Mouse (Mus musculus): ENCODE measurements around the gene Arl6ip5. TPM values are rescaled to one million over a fixed set of nuclear protein-coding genes. Genes with fewer than 3 reads are reported as not detected.
A peak's percentile ranks its signal among the peaks of the same experiment; 100 is the strongest.
"Not testable (repeated sequence)": the region's sequence is repeated elsewhere in the genome, so short reads cannot be mapped to it uniquely, and the experiment has no call there.

The Arl6ip5 gene
- total RNA-seq, 1 experiment from 2014 or later: 82.2 TPM

GRCm38 (mm10) chr6:97223566-97223965 lies 13.1 kb downstream of the Arl6ip5 start:
- no peak for DNase-seq

DNA sequence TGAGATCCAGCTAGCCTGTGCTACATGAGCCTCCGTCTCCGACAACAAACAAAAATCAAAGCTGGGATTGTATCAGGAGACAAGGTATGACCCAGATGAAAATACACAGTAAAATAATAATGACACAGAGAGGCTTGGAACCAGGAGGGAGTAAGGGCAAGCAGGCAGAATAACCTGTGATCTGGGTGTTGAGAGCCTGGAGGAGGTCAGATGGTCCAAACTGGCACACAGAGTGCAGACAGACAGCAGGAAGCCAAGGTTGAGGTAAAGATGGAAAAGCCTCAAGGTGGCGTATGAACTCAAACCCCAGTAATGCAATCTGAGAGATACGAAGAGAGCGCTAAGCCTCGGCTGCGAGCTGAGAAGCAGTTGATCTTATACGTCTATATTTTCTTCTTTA lies 14.0 kb downstream of the Arl6ip5 start:
- no peak for DNase-seq

GRCm38 (mm10) chr6:97226083-97226491 lies 15.6 kb downstream of the Arl6ip5 start:
- DNase-seq: no peak

GRCm38 (mm10) chr6:97227067-97227847 lies 16.8 kb downstream of the Arl6ip5 start:
- DNase-seq: no peak

DNA sequence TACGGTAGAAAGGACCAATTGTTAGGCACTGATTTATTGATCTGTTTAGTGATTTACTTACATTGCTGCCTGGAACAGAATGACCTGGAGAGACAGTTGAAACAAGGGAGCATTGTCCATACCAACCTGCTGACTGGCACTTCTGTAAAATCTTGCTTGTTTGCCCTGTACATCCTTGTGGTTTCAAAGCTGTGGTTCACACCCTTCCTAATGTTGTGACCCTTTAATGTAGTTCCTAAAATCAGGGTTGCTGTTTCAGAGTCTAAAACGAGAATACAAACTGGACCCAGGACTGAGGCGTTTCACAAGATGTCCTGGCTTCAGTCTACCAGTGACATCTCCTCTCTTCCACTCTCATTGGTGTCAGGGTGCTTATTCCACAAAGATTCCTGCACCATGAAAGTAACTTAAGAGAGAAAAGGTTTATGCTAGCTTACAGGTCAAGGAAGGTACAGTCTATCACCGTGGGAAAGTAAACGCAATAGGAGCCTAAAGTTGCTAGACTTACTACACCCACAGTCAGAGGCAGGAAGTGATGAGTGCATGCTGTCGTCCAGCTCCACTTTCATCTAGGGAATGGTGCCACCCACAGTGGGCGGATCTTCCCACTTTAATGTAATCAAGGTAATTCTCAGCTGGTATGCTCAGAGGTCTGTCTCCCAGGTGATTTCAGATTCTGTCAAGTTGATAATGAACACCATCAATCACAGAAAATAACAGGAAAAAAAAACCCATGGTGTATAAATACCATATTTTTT lies 24.6 kb downstream of the Arl6ip5 start:
- DNase-seq: no peak

DNA sequence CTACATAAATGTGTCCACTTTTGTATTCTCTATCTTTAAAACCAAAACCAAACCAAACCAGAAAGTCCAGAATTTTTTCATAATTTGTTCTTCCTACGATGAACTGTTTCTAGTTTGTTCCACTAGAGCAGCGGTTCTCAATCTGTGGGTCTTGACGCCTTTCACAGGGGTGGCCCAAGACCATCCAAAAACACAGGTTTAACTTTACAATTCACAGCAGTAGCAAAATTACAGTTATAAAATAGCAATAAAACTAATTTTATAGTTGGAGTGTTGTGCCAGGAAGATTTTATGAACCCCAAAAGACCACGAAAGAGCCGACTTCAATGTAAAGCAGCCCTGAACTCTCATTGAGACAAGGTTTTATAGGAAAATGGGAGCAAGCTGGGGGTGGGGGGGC lies 25.6 kb downstream of the Arl6ip5 start:
- no peak for DNase-seq

DNA sequence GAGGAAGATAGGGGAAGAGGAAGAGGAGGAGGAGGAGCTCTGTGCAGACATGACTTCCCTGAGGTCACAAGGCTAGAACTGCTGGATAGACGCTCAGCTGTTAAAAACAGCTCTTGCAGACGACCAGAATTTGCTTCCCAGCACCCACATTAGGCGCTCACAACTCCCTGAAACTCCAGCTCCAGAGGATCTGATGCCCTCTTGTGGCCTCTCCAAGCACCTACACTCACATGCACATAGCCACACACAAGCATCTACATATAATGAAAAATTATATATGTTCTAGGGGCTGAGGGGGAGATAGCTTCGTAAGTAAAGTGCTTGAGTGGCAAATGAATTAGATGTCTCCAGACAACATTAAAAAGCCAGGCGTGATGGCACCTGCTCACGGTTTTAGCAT lies 28.9 kb downstream of the Arl6ip5 start:
- no peak for DNase-seq

DNA sequence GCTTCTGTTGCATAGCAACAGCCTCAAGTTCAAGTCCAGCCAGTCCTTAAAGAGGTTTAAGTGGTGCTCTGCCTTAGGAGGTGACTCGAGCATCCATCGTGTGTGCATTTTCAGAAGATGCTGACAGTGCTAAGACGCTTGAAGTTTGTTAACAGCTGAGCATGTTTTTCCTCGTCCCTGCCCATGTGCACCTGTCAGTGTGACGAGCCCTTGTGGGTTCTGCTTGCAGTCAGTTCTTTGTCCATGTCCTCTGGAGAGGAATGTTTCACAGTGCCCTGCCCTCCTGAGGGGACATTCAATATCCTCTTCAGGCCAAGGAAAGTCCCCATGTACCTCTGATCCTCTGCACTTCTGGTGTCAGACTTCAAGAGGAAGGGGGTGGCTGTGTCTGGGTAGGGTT lies 29.6 kb downstream of the Arl6ip5 start:
- DNase-seq: no peak

DNA sequence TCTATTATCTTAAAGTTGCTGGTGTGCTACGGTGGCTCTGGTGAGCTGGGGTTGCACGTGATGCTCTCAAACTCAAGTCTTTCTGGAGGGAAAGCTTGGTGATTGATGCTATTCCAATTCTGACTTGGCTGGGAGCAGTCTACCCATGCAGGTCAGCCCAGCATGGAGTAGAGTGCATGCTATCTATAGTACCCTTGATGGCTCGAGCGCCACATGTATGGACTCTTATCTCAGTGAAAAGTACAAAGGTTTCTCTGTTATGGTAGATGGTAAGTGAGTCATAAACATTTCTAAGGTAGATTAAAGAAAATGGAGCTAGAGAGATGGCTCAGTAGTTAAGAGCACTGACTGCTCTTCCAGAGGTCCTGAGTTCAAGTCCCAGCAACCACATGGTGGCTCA lies 32.0 kb downstream of the Arl6ip5 start:
- DNase-seq: no peak

GRCm38 (mm10) chr6:97245200-97245599 lies 34.7 kb downstream of the Arl6ip5 start:
- DNase-seq: no peak

DNA sequence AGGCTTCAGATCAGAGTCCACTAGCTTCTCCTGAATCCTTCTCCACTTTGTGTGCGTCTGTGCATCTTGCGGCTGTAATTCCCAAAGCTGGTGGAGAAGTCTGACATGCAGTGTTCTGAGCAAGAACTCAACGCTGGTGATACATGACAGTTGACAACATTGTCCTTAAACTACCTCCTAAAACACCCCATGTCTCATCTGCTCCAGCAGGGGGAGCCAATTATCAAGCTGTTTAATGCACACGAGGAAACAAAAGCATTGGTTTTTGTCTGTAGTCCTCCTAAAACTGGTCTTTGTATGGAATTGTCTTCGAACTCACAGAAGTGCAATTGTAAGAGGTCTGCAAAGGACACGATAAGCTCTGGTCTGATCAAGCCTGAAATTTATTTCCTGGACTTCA lies 40.5 kb downstream of the Arl6ip5 start:
- DNase-seq: peak; percentile 70

GRCm38 (mm10) chr6:97252086-97252485 lies 41.6 kb downstream of the Arl6ip5 start:
- peak; percentile 22 for DNase-seq

- no peak for DNase-seq
Observed at GRCm38 (mm10) chr6:97252711-97253221, 42.3 kb downstream of the Arl6ip5 start, which contains the start of gene Lmod3. Gene Lmod3, minus strand, starts transcription at chr6:97252759.

DNA sequence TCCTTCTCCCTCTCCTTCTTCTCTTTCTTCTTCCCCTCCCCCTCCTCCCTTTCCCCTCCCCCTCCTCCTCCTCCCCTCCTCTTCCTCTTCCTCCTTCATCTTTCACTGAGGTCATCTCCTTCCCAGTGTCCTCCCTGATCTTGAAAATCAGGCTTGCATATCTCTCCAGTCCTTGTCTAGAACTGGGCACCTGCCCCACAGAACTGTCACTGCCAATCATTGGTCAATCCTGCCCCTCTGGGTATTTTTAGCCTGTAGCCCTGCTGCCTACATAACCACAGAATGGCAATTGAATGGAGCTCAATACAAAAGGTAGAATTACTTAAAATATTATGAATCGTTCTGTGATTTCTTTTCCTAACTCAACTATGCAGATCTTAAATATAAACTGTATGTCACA lies 48.0 kb downstream of the Arl6ip5 start:
- peak; percentile 48 for DNase-seq

DNA sequence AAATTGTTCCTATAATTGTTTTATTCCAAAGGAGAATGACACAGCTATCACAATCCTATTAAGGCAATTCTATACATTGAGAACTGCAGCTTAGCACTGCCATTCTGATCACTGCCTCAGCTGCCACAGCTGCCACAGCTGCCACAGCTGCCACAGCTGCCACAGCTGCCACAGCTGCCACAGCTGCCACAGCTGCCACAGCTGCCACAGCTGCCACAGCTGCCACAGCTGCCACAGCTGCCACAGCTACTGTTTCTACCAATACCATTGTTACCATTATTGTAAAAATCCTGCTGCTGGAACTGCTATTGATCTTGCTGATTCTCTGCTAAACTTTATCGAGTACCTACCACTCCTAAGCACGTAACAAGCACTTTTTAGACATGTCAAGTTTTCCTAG lies 49.4 kb downstream of the Arl6ip5 start:
- not testable (repeated sequence) for DNase-seq

- no peak for DNase-seq
Observed at GRCm38 (mm10) chr6:97262229-97262628, 51.7 kb downstream of the Arl6ip5 start.

- DNase-seq: not testable (repeated sequence)
Observed at GRCm38 (mm10) chr6:97263750-97264149, 53.3 kb downstream of the Arl6ip5 start.

DNA sequence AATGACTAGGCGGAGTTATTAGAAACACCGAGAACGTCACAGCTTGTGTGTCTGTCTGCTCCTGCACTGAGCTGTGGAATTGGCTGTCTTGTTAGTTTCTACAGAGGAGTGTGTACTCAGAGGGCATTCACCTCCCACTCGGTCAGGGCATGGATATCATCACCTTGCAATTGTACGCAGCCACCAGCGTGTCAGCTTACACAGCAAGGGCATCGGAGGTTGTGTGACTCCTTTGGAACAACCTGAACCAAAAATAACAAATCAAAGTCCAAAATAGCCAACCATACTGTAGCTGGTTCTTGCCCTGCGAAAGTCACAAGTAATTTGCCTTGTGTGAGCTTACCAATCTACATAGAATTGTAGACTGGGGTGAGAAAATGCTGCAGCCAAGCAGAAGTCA lies 54.8 kb downstream of the Arl6ip5 start:
- no peak for DNase-seq

DNA sequence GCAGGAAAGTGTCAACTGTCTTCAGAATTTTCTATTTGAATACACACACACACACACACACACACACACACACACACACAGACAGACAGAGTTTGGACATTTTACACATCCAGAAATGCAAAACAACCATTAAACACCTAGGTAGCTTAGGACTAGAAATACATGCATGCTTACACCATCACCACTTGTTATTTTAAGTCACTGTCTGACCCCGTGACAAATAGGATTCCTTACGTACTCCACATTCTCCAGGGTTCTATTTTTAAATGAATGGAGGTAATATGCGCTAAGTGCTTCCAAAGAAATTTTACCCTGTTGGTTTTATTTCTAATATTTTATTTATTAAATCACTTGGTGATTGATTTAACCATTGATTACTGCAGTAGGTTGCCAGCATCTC lies 55.2 kb downstream of the Arl6ip5 start:
- DNase-seq: no peak

DNA sequence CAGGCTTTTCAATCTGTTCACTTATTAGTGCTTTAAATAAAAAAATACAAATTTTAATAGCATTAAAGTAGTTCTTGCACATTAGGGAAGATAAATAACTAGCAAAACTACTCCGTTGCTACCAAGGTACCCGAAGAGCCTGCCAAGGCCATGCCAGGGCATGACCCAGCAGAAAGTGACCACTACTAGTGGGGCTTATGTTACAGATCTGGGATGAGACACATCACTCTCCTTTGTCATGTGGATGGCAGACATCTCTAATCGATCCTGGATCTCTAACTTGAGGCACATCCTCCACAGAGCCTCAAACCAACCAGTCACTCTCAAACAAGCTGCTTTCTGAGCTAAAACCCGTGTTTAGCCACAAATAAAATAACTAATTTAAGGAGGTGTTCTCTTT lies 56.2 kb downstream of the Arl6ip5 start:
- no peak for DNase-seq

GRCm38 (mm10) chr6:97267132-97267531 lies 56.6 kb downstream of the Arl6ip5 start:
- DNase-seq: no peak

DNA sequence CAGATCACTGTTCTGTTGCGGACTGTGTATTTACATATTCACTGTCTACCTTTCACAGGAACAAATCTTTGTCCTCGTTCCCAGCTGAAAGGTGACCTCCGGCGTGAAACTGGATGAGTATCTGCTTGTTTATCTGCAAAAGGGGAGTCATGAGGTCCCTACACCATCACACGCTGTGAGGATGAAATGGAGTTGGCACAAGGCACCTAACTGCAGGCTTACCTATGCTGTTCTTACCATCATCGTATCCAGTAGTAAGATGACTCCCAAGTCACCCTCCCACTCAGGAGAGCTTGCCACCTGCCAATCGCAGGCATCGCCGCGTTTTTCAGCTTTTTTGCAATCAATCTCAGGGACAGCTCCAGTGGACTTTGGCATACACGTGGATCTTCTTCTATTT lies 59.1 kb downstream of the Arl6ip5 start:
- DNase-seq: no peak

DNA sequence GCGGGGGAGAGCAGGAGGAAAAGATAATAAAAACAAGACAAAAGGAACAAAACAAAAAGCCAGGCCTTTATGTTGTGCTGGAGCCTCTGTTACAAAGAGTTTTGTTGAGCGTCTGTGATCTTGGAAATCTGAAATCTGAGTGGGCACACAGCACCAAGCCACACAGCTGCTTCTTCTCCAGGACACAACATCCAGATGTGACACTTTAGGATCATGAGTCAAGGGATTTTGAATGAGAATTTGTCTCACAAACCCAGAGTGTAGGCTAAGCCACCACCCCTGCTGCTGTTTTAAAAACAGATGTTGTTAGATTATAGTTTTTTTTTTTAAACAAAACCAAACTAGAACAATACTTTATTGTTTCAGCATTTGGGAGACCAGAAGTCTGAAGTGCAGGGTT lies 61.9 kb downstream of the Arl6ip5 start:
- DNase-seq: no peak

Data from adrenal gland, postnatal 14 days (tissue).